Mouse (Mus musculus) lung, postnatal 0 days (tissue): ENCODE results near the gene Gm44973.

ENCODE experiments used
- CTCF ChIP-seq: IDR thresholded peaks from 2 replicates; pipeline ENCODE4 v1.5.1; 2016; ENCODE audit warnings: antibody characterized with exemption, mild to moderate bottlenecking
- EP300 ChIP-seq: IDR thresholded peaks from 2 replicates; pipeline ENCODE4 v1.6.1; 2016; ENCODE audit warnings: antibody characterized with exemption, mild to moderate bottlenecking, control low read depth

- TF ChIP-seq CTCF (no peak), EP300 (no peak)
These were observed 42.1 kb downstream of the Gm44973 start for GRCm38 (mm10) chr7:5057381-5057780.
